ENCODE assay signal across 12 mouse cellular contexts in the genomic region with DNA sequence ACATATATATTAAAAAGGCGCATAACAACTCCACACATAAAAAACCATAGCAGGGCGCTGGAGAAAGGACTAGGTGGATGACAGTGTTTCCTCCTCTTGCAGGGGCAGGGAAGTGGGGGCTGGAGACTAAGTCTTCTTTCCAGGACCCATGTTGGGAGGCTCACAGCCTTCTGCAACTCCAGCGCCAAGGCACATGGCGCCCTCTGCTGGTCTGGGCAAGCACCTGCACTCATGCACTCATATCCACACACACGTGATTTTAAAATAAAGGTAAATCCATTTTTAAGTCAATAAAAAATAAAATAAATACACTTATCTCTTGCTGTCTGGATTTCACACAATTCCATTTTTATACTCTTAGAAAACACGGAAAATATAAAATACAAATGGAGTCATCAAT. TPM values are rescaled to one million over a fixed set of nuclear protein-coding genes. Genes with fewer than 3 reads are reported as not detected.
A peak's percentile ranks its signal among the peaks of the same experiment; 100 is the strongest.
DNase-seq lines count a peak whose midpoint lies in the region; ATAC-seq and TF ChIP-seq lines count a peak whose summit lies in the region.
"Had no signal": no experiment of that assay in that cellular context is flagged by ENCODE, and none has a peak within 500 bp of the region (broad histone marks: within the 10 kb centered on the region; RNA-seq: fewer than 3 reads in every experiment).

No protein-coding gene starts in this region.

- no peaks in the 10 kb centered on the region for H3K27me3 ChIP-seq in lung, embryonic 14.5 days (ENCODE audit: insufficient read depth, low read length)
- H3K27me3 ChIP-seq: midbrain, embryonic 12.5 days had no signal

- no peak overlapping the region for H3K4me2 ChIP-seq in lung, embryonic 14.5 days
- H3K4me2 ChIP-seq: midbrain, embryonic 12.5 days had no signal

- peaks cover 4% of the 10 kb centered on the region; the same call in 1 of the 2 replicates for H3K4me1 ChIP-seq in lung, embryonic 14.5 days (ENCODE audit: insufficient read depth)
- H3K4me1 ChIP-seq: midbrain, embryonic 12.5 days had no signal

- peak; percentile 38 for DNase-seq in embryo, embryonic 10.5 days (ENCODE audit: low spot score)
- DNase-seq in embryo, embryonic 9.5 days (ENCODE audit: extremely low spot score) = no peak
- peak; percentile 34 for DNase-seq in lung, embryonic 14.5 days
- DNase-seq in lung, postnatal 25 days (ENCODE audit: low spot score) = no peak
- DNase-seq in NIH3T3 (ENCODE audit: low read depth) = peak; percentile 34
- no peak for DNase-seq in right cerebral cortex, adult 18-20 months
- DNase-seq in left cerebral cortex, adult 8-10 months (ENCODE audit: low spot score in 2 of 2) = no peak
- DNase-seq: cerebellum, adult 11-12 months had no signal

- H3K27ac ChIP-seq in lung, embryonic 14.5 days (ENCODE audit: low read depth) = no peak overlapping the region
- H3K27ac ChIP-seq: midbrain, embryonic 12.5 days had no signal

- no peaks in the 10 kb centered on the region for H3K9me3 ChIP-seq in lung, embryonic 14.5 days (ENCODE audit: low read depth, low read length)
- H3K9me3 ChIP-seq: midbrain, embryonic 12.5 days had no signal

- 68% methylated on average over 6 of the region's 6 CpGs for WGBS in lung, embryonic 14.5 days

- H3K9ac ChIP-seq in lung, embryonic 14.5 days = no peak overlapping the region
- H3K9ac ChIP-seq: midbrain, embryonic 12.5 days had no signal

- TF ChIP-seq CTCF in lung, embryonic 14.5 days (IDR thresholded peaks at IDR 0.05; ENCODE audit: low read depth) = peak; percentile 75

- no peak overlapping the region for H3K4me3 ChIP-seq in lung, embryonic 14.5 days (ENCODE audit: low read depth, low read length)
- H3K4me3 ChIP-seq: midbrain, embryonic 12.5 days had no signal

- no peak for ATAC-seq in lung, embryonic 14.5 days (ENCODE audit: insufficient read depth)
- ATAC-seq in megakaryocyte progenitor cell, adult 5-6 weeks (replicated peaks; ENCODE audit: poor library complexity) = peak; percentile 80

- no peaks in the 10 kb centered on the region for H3K36me3 ChIP-seq in lung, embryonic 14.5 days (ENCODE audit: insufficient read depth)
- H3K36me3 ChIP-seq: midbrain, embryonic 12.5 days had no signal

RNA-seq across cellular contexts. Expression of a gene that starts 16.0 kb away (rescaled TPM):
- 0.08 and 0.20 TPM in 2 replicates for polyA plus RNA-seq in lung, embryonic 14.5 days (2014; fragmentation: Nextera tagmentation; extraction: Ambion mirVana)
- total RNA-seq in megakaryocyte progenitor cell, adult 5-6 weeks (2015) = 0.02 TPM in 1 of 2 replicates, not detected in the other
- not detected in 2 replicates for total RNA-seq in megakaryocyte progenitor cell, adult 5-6 weeks (2017)
- under 1 TPM in 1 of 4 experiments, not detected in 3; 0.05 TPM for total RNA-seq in left cerebral cortex, adult 8-10 months (2022)
- total RNA-seq: heart, postnatal 25 days; layer of hippocampus, postnatal 25 days had no signal

RNA-seq across cellular contexts. Expression of a gene that starts 54.0 kb away (rescaled TPM):
- polyA plus RNA-seq in lung, embryonic 14.5 days (2014; fragmentation: Nextera tagmentation; extraction: Ambion mirVana) = 25.6 and 25.8 TPM in 2 replicates
- total RNA-seq in megakaryocyte progenitor cell, adult 5-6 weeks (2015) = 21.2 and 29.5 TPM in 2 replicates
- 17.5 and 23.7 TPM in 2 replicates for total RNA-seq in megakaryocyte progenitor cell, adult 5-6 weeks (2017)
- total RNA-seq in left cerebral cortex, adult 8-10 months (2022) = 10 to 100 TPM; 11.7 to 12.2 (median 12.1) TPM

Comparison
In these comparisons a context has a peak if more than half of its experiments do, and no peak if none do; other contexts are left out.
1. DNase-seq: peak in embryo, embryonic 10.5 days (single experiment), lung, embryonic 14.5 days (single experiment) and NIH3T3 (single experiment); none in embryo, embryonic 9.5 days (single experiment), lung, postnatal 25 days (single experiment), right cerebral cortex, adult 18-20 months (single experiment) and left cerebral cortex, adult 8-10 months (0 of 2).